Mouse (Mus musculus) megakaryocyte, embryonic 14.5 days (primary cell): ENCODE measurements around the gene Zbtb20.

ENCODE experiments used
- FLI1 ChIP-seq: IDR thresholded peaks from 2 replicates; pipeline ENCODE4 v1.6.1; 2012; ENCODE audit warnings: low read length, inconsistent platforms, mixed read lengths
- GATA1 ChIP-seq: IDR thresholded peaks from 3 replicates; pipeline ENCODE4 v1.6.1; 2012; ENCODE audit warnings: mixed read lengths, low read length, inconsistent platforms, borderline replicate concordance

- no peak for TF ChIP-seq GATA1
- TF ChIP-seq FLI1 = no peak
These were observed 630 bp downstream of the Zbtb20 start for GRCm38 (mm10) chr16:42876021-42877000.
